Mouse (Mus musculus): ENCODE data around the gene Zbtb16. TPM values are rescaled to one million over a fixed set of nuclear protein-coding genes. Genes with fewer than 3 reads are reported as not detected.
A peak's percentile ranks its signal among the peaks of the same experiment; 100 is the strongest.

Zbtb16 gene
- total and polyA plus RNA-seq, 3 experiments = 15.7 to 150 (median 149) TPM

GRCm38 (mm10) chr9:48824533-48825130 is 11.4 kb downstream of the Zbtb16 start:
- TF ChIP-seq EP300 (IDR thresholded peaks at IDR 0.05; ENCODE audit: insufficient read depth, low read depth, low read length) (peak; percentile 25; the same call in 1 of the 2 replicates), CTCF (IDR thresholded peaks at IDR 0.05) (no peak)
- intact Hi-C loops (cut with DNase I) = loop anchor here (5.0 kb wide), 1 partner anchor 37 kb away; no protein-coding TSS in a partner anchor
- H3K4me3 ChIP-seq = no peak overlapping the region
- H3K27ac ChIP-seq = peak overlapping the region; percentile 4; the same call in 1 of the 2 replicates
- WGBS = 66% methylated on average over 12 of the region's 12 CpGs
- peaks cover 53% of the 10 kb centered on the region for H3K4me1 ChIP-seq (ENCODE audit: control insufficient read depth, insufficient read depth, low read length)
- peak; percentile 38 to 44 for DNase-seq
- H3K79me2 ChIP-seq (replicated peaks; ENCODE audit: control insufficient read depth, insufficient read depth, low read length) = peaks cover 8% of the 10 kb centered on the region
- peaks cover 54% of the 10 kb centered on the region for H3K36me3 ChIP-seq (ENCODE audit: control insufficient read depth, insufficient read depth, low read length)
- H3K27me3 ChIP-seq (ENCODE audit: control insufficient read depth, insufficient read depth, low read length) = no peaks in the 10 kb centered on the region
- H3K9ac ChIP-seq (ENCODE audit: low read depth, low read length) = no peak overlapping the region

- H3K4me3 ChIP-seq = no peak overlapping the region
- H3K27ac ChIP-seq = peak overlapping the region; percentile 4; the same call in 1 of the 2 replicates
- no peaks in the 10 kb centered on the region for H3K27me3 ChIP-seq (ENCODE audit: control insufficient read depth, insufficient read depth, low read length)
Measured at GRCm38 (mm10) chr9:48823851-48824250, 12.2 kb downstream of the Zbtb16 start.

GRCm38 (mm10) chr9:48823319-48823705 is 12.7 kb downstream of the Zbtb16 start:
- DNase-seq = peak in 1 of 2 experiments; percentile 41
- H3K4me1 ChIP-seq (ENCODE audit: control insufficient read depth, insufficient read depth, low read length) = peaks cover 52% of the 10 kb centered on the region
- intact Hi-C loops (cut with DNase I) = loop anchor here (5.0 kb wide), 1 partner anchor 36 kb away; no protein-coding TSS in a partner anchor
- no peak overlapping the region; the same call in 1 of the 2 replicates for H3K4me3 ChIP-seq
- H3K79me2 ChIP-seq (replicated peaks; ENCODE audit: control insufficient read depth, insufficient read depth, low read length) = peaks cover 9% of the 10 kb centered on the region
- H3K9ac ChIP-seq (ENCODE audit: low read depth, low read length) = no peak overlapping the region
- H3K27me3 ChIP-seq (ENCODE audit: control insufficient read depth, insufficient read depth, low read length) = no peaks in the 10 kb centered on the region
- WGBS = 64% methylated on average over 7 of the region's 7 CpGs
- H3K36me3 ChIP-seq (ENCODE audit: control insufficient read depth, insufficient read depth, low read length) = peaks cover 46% of the 10 kb centered on the region
- H3K27ac ChIP-seq = no peak overlapping the region; the same call in 1 of the 2 replicates
- TF ChIP-seq CTCF (IDR thresholded peaks at IDR 0.05) (no peak), POLR2A (IDR thresholded peaks at IDR 0.05; ENCODE audit: insufficient read depth, low read depth, low read length) (no peak), EP300 (IDR thresholded peaks at IDR 0.05; ENCODE audit: insufficient read depth, low read depth, low read length) (no peak)

More at GRCm38 (mm10) chr9:48823851-48824250, 12.2 kb downstream of the Zbtb16 start:
- intact Hi-C loops (cut with DNase I) = loop anchor here (5.0 kb wide), 1 partner anchor 37 kb away; no protein-coding TSS in a partner anchor
- Histone ChIP-seq H3K9ac (ENCODE audit: low read depth, low read length) (no peak overlapping the region), H3K36me3 (ENCODE audit: control insufficient read depth, insufficient read depth, low read length) (peaks cover 48% of the 10 kb centered on the region), H3K79me2 (replicated peaks; ENCODE audit: control insufficient read depth, insufficient read depth, low read length) (peaks cover 9% of the 10 kb centered on the region), H3K4me1 (ENCODE audit: control insufficient read depth, insufficient read depth, low read length) (peaks cover 52% of the 10 kb centered on the region)
- peak in 1 of 2 experiments; percentile 17 for DNase-seq
- no peak for TF ChIP-seq POLR2A (IDR thresholded peaks at IDR 0.05; ENCODE audit: insufficient read depth, low read depth, low read length)
- no peak for TF ChIP-seq CTCF (IDR thresholded peaks at IDR 0.05)
- TF ChIP-seq EP300 (IDR thresholded peaks at IDR 0.05; ENCODE audit: insufficient read depth, low read depth, low read length) = no peak
- 70% methylated on average over 6 of the region's 6 CpGs for WGBS

GRCm38 (mm10) chr9:48822586-48823318 is 13.3 kb downstream of the Zbtb16 start:
- no peak for TF ChIP-seq CTCF (IDR thresholded peaks at IDR 0.05)
- TF ChIP-seq POLR2A (IDR thresholded peaks at IDR 0.05; ENCODE audit: insufficient read depth, low read depth, low read length) = no peak
- no peak for TF ChIP-seq EP300 (IDR thresholded peaks at IDR 0.05; ENCODE audit: insufficient read depth, low read depth, low read length)
- intact Hi-C loops (cut with DNase I) = loop anchor here (5.0 kb wide), 1 partner anchor 35 kb away; no protein-coding TSS in a partner anchor
- Histone ChIP-seq H3K4me1 (ENCODE audit: control insufficient read depth, insufficient read depth, low read length) (peaks cover 55% of the 10 kb centered on the region), H3K27ac (no peak overlapping the region), H3K79me2 (replicated peaks; ENCODE audit: control insufficient read depth, insufficient read depth, low read length) (peaks cover 10% of the 10 kb centered on the region), H3K27me3 (ENCODE audit: control insufficient read depth, insufficient read depth, low read length) (no peaks in the 10 kb centered on the region), H3K4me3 (peak overlapping the region; percentile 10; the same call in 1 of the 2 replicates), H3K9ac (ENCODE audit: low read depth, low read length) (no peak overlapping the region), H3K36me3 (ENCODE audit: control insufficient read depth, insufficient read depth, low read length) (peaks cover 45% of the 10 kb centered on the region)
- peak; percentile 21 to 56 for DNase-seq
- WGBS = 52% methylated on average over 18 of the region's 18 CpGs

GRCm38 (mm10) chr9:48821916-48822585 is 14.0 kb downstream of the Zbtb16 start:
- TF ChIP-seq EP300 (IDR thresholded peaks at IDR 0.05; ENCODE audit: insufficient read depth, low read depth, low read length) = no peak
- no peak for TF ChIP-seq POLR2A (IDR thresholded peaks at IDR 0.05; ENCODE audit: insufficient read depth, low read depth, low read length)
- TF ChIP-seq CTCF (IDR thresholded peaks at IDR 0.05) = no peak
- peak in 1 of 2 experiments; percentile 37 for DNase-seq
- H3K27ac ChIP-seq = peak overlapping the region; percentile 17; the same call in 1 of the 2 replicates
- 67% methylated on average over 15 of the region's 15 CpGs for WGBS
- no peaks in the 10 kb centered on the region for H3K27me3 ChIP-seq (ENCODE audit: control insufficient read depth, insufficient read depth, low read length)
- H3K36me3 ChIP-seq (ENCODE audit: control insufficient read depth, insufficient read depth, low read length) = peaks cover 47% of the 10 kb centered on the region
- H3K79me2 ChIP-seq (replicated peaks; ENCODE audit: control insufficient read depth, insufficient read depth, low read length) = peaks cover 10% of the 10 kb centered on the region
- intact Hi-C loops (cut with DNase I) = loop anchor here (5.0 kb wide), 1 partner anchor 35 kb away; no protein-coding TSS in a partner anchor
- H3K4me3 ChIP-seq = no peak overlapping the region
- H3K9ac ChIP-seq (ENCODE audit: low read depth, low read length) = no peak overlapping the region
- peaks cover 56% of the 10 kb centered on the region for H3K4me1 ChIP-seq (ENCODE audit: control insufficient read depth, insufficient read depth, low read length)
